Mouse (Mus musculus) olfactory bulb, adult 2 months (tissue): ENCODE results near the gene Camta1. TPM values are rescaled to one million over a fixed set of nuclear protein-coding genes. Genes with fewer than 3 reads are reported as not detected.

Experiments used
- H3K27ac ChIP-seq: fragments of 200-500 bp; 2 replicates; pipeline ENCODE4 v1.5.1; 2012; ENCODE audit warnings: low read depth, low read length; ENCODE audit not compliant: insufficient read depth
- H3K4me1 ChIP-seq: fragments of 200-500 bp; 2 replicates; pipeline ENCODE4 v1.6.1; 2012; ENCODE audit warnings: low read length; ENCODE audit not compliant: control insufficient read depth, insufficient read depth
- H3K4me3 ChIP-seq: fragments of 200-500 bp; 2 replicates; pipeline ENCODE4 v1.5.1; 2012; ENCODE audit warnings: mild to moderate bottlenecking, low read depth, low read length, moderate library complexity; ENCODE audit not compliant: insufficient read depth
- CTCF ChIP-seq: fragments of 200-500 bp; IDR thresholded peaks from 2 replicates; pipeline ENCODE4 v1.5.1; 2012; ENCODE audit warnings: low read depth, mild to moderate bottlenecking, low read length, moderate library complexity; ENCODE audit not compliant: insufficient read depth
- POLR2A ChIP-seq: fragments of 200-500 bp; IDR thresholded peaks from 2 replicates; pipeline ENCODE4 v1.6.1; 2012; ENCODE audit warnings: mild to moderate bottlenecking, low read depth, low read length, moderate library complexity; ENCODE audit not compliant: insufficient read depth
- WGBS: fragments of 180-500 bp; shearing (Covaris S2); methylation state at CpG from one replicate; pipeline ENCODE4 v1.1.7; 2018; 5-methylcytosine and 5-hydroxymethylcytosine counted together
- polyA plus RNA-seq: library from polyadenylated mRNA; stranded (reverse); fragments of >200 nt; gene quantifications from 2 replicates; pipeline ENCODE4 v1.2.4, GENCODE M21; 2012; ENCODE audit warnings: low replicate concordance; ENCODE audit not compliant: missing spikeins, insufficient read depth, insufficient read length

Camta1 gene
- polyA plus RNA-seq, 1 experiment = 363 TPM

DNA sequence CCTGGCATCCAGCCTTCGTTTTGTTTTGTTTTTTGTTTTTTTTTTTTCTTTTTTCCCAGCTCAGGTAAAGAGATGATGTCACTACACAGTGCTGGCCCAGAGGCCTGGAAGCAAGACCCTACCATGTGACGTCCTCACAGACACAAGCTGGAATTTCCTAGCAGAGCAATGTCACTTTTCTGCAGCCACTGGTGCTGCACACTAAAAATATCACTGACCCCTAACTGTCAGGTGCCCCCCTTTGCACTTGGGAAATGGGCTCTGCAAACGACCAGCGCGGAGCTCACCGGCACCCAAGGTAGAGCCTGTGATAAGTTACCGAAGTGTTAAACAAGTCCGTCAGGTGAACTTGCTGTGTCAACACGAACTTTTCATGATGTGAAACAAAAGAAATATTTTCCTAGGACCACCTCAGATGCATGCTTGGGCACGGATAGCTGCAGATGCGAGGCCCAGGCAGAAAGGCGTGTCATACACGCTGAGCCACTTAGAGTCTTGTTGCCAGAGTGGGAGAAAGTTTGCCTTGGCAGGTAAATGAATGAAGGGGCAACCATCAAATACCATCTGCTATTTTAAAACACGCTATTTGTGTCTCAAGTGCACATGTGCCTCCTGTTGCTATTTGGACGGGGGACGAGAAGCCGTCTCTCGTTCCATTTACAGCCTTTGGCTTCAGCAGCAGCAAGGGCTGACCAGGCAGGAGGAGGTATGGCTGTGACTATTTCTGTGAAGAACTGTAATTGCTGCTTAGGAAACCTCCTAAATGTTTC lies 765.2 kb downstream of the Camta1 start:
- WGBS = 43% methylated on average over 18 of the region's 18 CpGs
- H3K4me1 ChIP-seq = peaks cover 35% of the 10 kb centered on the region
- H3K4me3 ChIP-seq = no peak overlapping the region
- no peak overlapping the region for H3K27ac ChIP-seq
- TF ChIP-seq CTCF = no peak

GRCm38 (mm10) chr4:151095207-151095606 lies 766.5 kb downstream of the Camta1 start:
- H3K4me1 ChIP-seq = peaks cover 37% of the 10 kb centered on the region
- H3K27ac ChIP-seq = no peak overlapping the region

DNA sequence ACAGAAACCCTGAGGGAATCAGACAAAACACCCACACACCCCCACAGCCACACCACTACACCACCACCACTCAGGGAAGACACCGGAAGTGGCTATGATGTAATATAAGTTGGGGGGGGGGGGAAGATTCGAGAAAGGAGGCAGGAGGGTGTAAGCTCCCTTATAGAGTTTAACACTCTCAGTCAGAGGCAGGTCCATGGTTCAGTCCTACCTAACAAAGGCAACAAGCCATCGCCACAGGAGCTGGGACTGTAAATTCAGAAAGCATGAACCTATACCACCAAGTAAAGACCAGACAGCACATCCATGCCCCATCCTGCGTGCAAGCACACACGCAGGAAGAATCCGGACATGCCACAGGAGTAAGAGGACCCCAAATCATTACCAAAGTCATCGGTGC lies 772.4 kb downstream of the Camta1 start, which contains the start of gene Gm13090:
Gm13090 (plus strand) TSS at position 301 of the 400 bp plus-strand sequence.
- Histone ChIP-seq H3K4me3 (0 out of 2 replicates have a peak within 1 kb of the TSS, but pooled peaks have one; percentile 4), H3K4me1 (peaks cover 40% of the 10 kb centered on the region), H3K27ac (peak within 1 kb of the TSS; percentile 81)
- WGBS = 53% methylated on average over 7 of the region's 7 CpGs
- TF ChIP-seq CTCF (no peak), POLR2A (no peak)

More at GRCm38 (mm10) chr4:151095207-151095606, 766.5 kb downstream of the Camta1 start:
- WGBS = 21% methylated on average over 2 of the region's 2 CpGs
- H3K4me3 ChIP-seq = no peak overlapping the region
- TF ChIP-seq CTCF (no peak), POLR2A (no peak)

- H3K4me3 ChIP-seq = no peak overlapping the region
- H3K4me1 ChIP-seq = peaks cover 42% of the 10 kb centered on the region
- H3K27ac ChIP-seq = peak overlapping the region; percentile 39
- no peak for TF ChIP-seq POLR2A
- TF ChIP-seq CTCF = no peak
- 70% methylated on average over 14 of the region's 14 CpGs for WGBS
Measured at GRCm38 (mm10) chr4:151088819-151089218, 772.9 kb downstream of the Camta1 start.

DNA sequence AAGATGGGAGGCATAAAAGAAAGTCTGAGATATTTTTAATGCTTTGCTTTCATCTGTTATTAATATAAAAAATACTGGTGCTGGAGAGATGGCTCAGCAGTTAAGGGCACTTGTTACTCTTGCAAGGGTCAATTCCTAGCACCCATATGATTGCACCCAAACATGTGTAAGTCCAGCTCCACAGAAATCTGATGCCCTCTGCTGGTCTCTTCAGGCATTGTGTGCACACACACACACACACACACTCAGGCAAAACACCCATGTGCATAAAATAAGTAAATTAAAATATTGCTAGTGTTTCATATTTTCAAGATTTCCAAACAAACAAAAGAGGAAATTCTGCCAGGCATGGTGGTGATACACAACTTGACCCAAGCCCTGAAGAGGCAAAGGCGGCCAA lies 774.3 kb downstream of the Camta1 start:
- Histone ChIP-seq H3K27ac (no peak overlapping the region), H3K4me3 (no peak overlapping the region), H3K4me1 (peaks cover 51% of the 10 kb centered on the region)
- 100% methylated on average over 1 of the region's 1 CpGs for WGBS
- TF ChIP-seq POLR2A (no peak), CTCF (no peak)

GRCm38 (mm10) chr4:151083027-151083426 lies 778.6 kb downstream of the Camta1 start:
- TF ChIP-seq POLR2A = no peak
- TF ChIP-seq CTCF = no peak
- H3K4me3 ChIP-seq = no peak overlapping the region
- H3K27ac ChIP-seq = peak overlapping the region; percentile 46
- WGBS = 35% methylated on average over 5 of the region's 5 CpGs
- peaks cover 25% of the 10 kb centered on the region for H3K4me1 ChIP-seq

- H3K4me1 ChIP-seq = peaks cover 25% of the 10 kb centered on the region
- H3K4me3 ChIP-seq = no peak overlapping the region
- no peak overlapping the region for H3K27ac ChIP-seq
- TF ChIP-seq CTCF = no peak
- TF ChIP-seq POLR2A = no peak
- WGBS = 37% methylated on average over 13 of the region's 13 CpGs
Measured at GRCm38 (mm10) chr4:151081977-151082376, 779.7 kb downstream of the Camta1 start.

GRCm38 (mm10) chr4:151081355-151081754 lies 780.3 kb downstream of the Camta1 start:
- Histone ChIP-seq H3K27ac (no peak overlapping the region), H3K4me1 (peaks cover 23% of the 10 kb centered on the region), H3K4me3 (no peak overlapping the region)
- WGBS = 79% methylated on average over 2 of the region's 2 CpGs
- TF ChIP-seq CTCF = no peak
- TF ChIP-seq POLR2A = no peak

- peaks cover 4% of the 10 kb centered on the region for H3K4me1 ChIP-seq
- WGBS = 91% methylated on average over 15 of the region's 15 CpGs
- TF ChIP-seq CTCF (no peak), POLR2A (no peak)
- H3K27ac ChIP-seq = no peak overlapping the region
- no peak overlapping the region for H3K4me3 ChIP-seq
Measured at GRCm38 (mm10) chr4:151074817-151075216, 786.9 kb downstream of the Camta1 start.
